Mouse (Mus musculus) kidney, postnatal 4 days (tissue): Measurements from ENCODE around the gene Eif4e2.

Experiments
- DNase-seq, 2 experiments: peaks; one replicate each; pipeline ENCODE4 v3.0.0; 2021; ENCODE audit warnings: mixed read lengths in 2 of 2

Gene Eif4e2

DNA sequence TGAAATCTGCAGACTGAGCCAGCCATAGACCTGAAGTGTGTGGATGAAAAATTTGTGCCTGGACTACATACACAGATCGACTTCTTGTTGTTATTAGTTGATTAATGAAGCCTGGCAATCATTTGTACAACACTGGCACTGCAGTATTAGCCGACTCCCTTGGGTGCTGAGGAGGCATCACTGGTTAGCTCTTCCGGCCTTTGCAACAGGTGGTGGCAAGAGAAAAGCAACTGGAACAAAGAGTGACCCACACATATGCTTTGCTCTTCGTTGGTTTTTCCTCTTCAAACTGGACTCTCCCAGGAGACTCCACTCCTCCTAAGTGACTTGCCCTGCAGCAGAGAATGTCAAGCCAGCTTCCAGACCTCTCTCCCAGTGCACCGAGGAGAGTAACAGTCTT lies 9.9 kb upstream of the Eif4e2 start:
- DNase-seq: no peak

DNA sequence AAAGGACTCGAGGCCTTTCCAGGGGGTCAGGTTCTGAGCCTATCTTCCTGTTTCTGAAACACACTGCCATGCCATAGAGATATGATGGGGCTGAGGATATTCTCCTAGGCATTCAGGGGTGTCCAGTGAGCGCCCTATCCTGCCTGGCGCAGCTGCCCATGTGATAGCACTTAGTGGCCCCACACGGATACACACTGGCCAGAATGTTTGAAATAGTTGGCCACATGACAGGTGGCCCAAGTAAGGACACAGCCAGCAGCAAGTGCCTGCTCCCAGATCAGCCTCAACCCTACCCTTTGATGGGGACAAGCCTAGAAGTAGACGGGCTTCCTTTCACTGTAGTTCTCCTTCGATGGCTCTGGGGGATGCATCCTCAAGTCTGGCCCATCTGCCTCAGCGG lies 9.2 kb upstream of the Eif4e2 start, which contains the start of gene Chrng:
Chrng (plus strand) TSS at position 193 of the 400 bp plus-strand sequence.
- DNase-seq: no peak

GRCm38 (mm10) chr1:87205038-87205437 lies 8.7 kb upstream of the Eif4e2 start:
- no peak for DNase-seq

GRCm38 (mm10) chr1:87205502-87205901 lies 8.2 kb upstream of the Eif4e2 start:
- no peak for DNase-seq

DNA sequence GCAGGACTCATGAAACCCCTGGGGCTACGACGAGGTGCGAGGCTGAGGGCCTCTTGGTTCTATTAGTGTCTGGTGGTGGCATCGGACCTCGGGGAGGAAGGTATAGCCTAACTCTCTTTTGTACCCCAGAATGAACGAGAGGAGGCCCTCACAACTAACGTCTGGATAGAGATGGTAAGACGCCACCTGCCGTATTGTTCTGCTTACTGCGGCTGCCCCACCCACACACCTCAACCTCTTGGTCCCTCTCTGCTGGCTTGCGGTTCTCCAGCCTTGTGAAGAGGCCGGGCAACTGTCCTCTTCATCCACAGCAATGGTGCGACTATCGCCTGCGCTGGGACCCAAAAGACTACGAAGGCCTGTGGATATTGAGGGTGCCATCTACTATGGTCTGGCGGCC lies 7.4 kb upstream of the Eif4e2 start:
- peak; percentile 47 to 62 for DNase-seq

DNA sequence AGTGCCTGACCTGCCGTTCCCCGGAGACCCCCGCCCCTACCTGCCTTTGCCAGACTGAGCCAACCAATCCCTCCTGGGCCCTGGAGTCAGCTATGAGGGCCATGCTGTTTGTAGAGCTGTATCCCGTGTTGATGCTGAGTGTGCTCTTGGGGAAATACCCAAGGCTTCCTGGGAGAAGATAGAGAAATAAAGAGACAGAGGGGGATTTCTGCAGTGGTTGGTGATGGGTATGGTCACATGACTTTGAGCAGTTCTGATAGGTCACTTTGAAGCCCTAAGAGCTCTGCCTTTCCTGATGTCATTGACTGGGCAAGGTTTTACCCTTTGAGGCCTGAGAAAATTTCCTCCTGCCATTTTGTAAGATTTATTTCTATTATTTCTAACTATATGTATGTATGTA lies 2.3 kb upstream of the Eif4e2 start:
- DNase-seq: no peak

GRCm38 (mm10) chr1:87214748-87215147 lies 1.0 kb downstream of the Eif4e2 start:
- no peak for DNase-seq

DNA sequence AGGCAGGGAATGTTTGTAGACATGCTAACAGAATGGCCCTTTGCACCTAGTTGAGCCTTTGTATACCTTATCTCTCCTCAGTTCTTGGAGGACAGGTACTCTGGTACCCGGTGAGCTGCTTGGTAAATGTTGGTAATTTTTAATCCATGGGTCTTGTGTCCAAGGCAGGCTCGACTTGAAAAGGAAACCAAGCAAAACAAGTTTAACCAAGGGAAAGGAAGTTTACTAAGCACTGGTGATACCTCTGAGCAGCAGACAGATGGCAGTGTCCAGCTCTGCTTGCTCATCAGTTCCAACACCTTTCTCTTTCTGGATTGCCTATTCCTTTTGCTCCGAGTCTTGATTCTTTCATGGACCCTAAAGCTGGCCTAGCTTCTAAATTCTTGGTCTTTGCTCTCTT lies 4.2 kb downstream of the Eif4e2 start:
- DNase-seq: no peak

DNA sequence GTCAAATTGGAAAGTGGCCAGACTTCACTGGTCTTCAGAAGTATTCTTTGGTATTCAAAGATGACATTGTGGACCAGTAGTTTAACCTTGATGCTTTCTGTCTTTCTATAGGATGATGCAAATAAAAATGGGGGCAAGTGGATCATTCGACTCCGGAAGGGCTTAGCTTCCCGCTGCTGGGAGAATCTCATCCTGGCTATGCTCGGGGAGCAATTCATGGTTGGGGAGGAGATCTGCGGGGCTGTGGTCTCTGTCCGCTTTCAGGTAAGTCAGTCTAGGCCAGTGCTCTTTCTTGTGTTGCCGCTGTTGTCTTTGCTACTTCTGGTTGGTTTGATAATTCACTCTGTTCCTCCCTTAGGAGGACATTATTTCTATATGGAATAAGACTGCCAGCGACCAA lies 12.0 kb downstream of the Eif4e2 start:
- no peak for DNase-seq

DNA sequence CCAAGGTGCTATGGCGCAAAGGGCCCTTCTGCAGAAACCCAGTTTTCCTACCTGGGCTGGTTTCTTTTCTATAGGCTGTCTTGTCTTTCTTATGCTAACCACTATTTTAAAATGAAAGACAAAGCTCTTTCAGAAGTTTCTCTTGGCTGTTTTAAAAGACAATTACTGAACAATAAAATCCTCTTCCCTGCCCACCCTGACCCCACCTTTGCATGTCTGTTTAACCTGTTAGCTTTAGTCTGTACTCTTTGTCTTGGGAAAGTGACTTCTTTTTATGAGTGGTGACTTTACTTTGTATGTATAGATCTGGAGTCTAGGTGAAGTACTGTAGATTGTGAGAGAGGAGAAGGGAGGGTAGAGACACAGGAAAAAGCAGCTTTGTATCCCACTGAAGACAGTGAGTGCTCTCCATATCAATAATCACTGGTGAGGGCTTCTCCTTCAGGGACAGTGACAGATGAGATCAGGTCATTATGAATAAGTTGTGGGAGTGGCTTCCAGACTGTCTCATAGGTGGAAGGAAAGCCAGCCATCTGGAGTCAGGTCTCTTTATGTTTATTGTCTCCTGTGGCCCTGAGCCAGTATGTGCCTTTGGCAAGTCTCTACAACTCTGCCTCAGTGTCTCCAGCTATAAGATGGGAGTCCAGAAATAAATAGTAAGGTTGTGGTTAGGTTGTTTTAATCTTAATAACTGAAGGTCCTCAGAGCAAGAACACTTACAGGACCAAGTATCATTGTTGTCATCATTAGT lies 12.9 kb downstream of the Eif4e2 start:
- DNase-seq: no peak

DNA sequence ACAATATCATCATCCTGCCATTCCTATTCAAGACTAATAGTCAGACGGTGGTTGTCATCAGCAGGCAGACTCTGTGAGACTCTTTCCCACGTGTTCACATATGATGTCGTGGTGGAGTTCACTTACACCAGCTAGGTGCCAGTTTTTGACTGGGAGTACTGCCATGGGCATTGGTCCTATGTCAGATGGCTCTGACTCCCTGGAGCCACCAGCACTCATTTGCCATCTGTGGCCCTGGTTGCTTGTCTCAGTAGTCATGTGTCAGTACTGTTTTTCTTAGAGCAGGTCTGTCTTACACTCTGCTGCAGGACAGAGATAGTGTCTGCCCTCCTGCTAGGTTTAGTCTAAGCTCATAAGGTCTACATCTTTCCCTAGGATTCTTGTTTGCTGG lies 13.4 kb downstream of the Eif4e2 start:
- DNase-seq: no peak

DNA sequence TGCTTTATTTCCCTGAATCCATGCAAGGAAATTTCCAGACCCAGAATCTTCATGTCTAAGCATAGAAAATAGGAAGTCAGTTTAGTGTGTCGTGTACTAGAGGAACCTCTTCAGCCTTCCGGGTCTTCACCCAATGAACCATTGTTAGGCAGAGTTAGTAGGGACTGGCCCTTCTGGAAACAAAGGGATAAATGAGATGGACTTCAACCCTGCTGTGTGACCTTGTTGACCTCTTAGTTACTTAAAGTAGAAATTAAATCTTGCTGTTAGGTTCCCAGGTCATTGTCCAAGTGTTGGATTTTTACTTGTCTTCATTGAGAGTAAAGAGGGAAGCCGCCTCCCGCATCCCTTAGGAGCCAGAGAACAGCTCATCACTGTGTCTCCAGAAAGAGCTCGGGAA lies 16.9 kb downstream of the Eif4e2 start:
- DNase-seq: no peak

DNA sequence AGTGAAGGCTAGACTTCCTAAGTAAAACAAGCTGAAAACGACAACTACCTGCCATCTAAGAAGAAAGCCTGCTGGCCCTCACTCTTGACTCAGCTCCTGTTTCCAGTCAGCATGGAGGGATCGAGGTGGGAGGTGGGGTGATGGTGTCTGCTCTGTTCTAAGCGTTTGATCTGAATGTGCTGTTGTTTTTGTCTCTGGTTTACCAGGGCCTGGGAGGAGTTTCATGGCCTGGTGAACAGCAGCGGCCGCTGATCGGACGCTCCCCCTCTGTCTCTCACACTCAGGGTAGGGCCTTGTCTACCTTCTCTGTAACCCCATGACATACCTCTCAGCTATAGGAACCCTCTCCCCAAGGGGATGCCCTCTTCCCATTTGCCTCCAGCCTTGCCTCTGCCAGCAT lies 18.5 kb downstream of the Eif4e2 start:
- peak; percentile 20 to 28 for DNase-seq

GRCm38 (mm10) chr1:87239056-87239455 lies 25.3 kb downstream of the Eif4e2 start:
- peak in 1 of 2 experiments; percentile 22 for DNase-seq

DNA sequence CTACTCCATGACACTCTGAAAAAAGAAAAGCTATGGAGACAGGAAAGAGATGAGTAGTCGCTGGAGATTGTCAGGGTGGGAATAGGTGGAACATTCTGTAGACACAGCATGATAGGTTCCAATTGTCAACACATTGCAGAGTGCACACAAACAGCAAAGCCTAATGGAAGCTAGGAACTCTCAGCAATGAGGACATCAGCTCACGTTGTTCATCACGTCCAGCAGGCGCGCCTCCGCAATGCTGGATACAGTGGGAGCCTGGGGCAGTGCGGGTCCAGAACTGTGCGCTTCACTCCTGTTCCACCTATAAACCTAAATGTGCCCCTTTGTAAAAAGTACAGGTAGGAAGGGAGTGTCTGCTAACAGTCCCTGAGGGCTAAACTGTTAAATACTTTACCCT lies 29.3 kb downstream of the Eif4e2 start:
- DNase-seq: no peak

DNA sequence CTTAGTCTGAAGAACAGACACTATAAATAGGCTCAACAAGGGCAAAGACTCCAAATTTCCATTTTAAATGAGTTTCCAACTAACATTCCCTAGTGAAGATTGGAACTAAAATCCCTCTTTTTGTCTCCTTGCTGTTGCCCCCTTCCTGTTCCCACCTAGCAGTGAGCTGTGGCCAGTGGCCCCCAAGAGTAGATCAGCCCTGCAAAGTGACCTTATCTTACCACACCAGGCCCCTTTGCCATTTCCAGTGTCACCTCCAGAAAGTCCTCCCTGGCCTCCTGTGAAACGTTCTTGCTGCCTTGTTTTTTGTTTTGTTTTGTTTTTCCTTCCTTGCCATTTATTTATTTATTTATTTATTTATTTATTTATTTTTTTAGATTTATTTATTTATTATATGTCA lies 31.7 kb downstream of the Eif4e2 start:
- no peak for DNase-seq

- peak; percentile 88 to 90 for DNase-seq
Observed at GRCm38 (mm10) chr1:87245929-87246815, 32.5 kb downstream of the Eif4e2 start.

GRCm38 (mm10) chr1:87252040-87252609 lies 38.4 kb downstream of the Eif4e2 start:
- no peak for DNase-seq

- DNase-seq: no peak
Observed at GRCm38 (mm10) chr1:87255173-87255572, 41.5 kb downstream of the Eif4e2 start.

DNA sequence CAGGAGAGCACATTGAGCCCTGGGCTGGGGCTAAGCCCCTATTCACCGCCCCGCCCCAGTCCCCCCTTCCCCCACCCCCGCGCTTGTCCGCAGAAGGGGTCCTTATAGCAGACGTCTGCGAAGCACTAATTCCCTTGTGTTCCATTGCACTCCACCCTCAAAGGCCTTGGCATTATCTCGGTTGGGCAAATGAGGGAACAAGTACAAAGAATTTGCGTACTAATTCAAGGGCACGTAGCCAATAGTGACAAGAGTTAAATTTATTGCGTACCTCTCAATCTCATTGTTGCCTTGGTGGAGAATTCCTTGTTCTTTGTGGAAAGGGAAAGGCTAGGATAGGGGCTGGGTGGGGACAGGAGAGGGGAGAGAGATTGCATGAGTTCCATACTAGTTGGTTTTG lies 44.0 kb downstream of the Eif4e2 start:
- DNase-seq: no peak

DNA sequence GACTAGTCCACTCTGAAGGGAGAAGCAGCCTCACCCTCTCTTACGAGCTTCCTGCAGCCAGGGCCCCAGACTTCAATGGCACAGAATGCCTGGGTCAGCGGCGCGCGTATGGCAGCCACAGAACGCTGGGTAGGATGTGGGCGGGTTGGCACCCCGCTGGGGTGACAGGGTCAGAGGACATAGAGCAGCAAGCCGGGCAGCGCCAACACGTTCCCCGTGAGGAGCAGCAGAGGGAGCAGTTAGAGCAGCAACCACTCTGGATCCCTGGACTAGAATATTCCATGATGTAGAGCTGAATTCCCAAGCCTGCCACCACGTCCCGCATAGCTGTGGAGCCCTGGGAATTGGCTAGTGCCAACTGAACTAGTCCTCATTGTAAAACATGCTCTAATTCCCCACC lies 44.8 kb downstream of the Eif4e2 start:
- peak; percentile 43 to 66 for DNase-seq

DNA sequence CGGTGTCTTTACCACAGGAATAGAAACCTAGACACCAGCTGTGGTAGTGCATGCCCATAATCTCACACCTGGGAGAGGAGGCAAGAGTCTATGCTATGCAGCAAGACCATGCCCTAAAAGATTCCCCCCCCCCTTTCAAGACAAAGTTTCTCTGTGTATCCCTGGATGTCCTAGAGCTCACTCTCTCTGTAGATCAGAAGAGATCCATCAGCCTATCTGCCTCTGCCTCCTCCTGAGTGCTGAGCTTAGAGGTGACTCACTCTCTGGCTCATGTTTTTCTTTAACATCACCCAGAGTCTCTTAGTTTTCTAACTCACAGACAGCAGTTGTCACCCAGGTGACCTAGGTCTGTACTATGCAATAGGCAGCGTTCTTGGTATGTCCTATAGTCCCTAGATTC lies 45.6 kb downstream of the Eif4e2 start:
- no peak for DNase-seq

- no peak for DNase-seq
Observed at GRCm38 (mm10) chr1:87263257-87263656, 49.5 kb downstream of the Eif4e2 start.

DNA sequence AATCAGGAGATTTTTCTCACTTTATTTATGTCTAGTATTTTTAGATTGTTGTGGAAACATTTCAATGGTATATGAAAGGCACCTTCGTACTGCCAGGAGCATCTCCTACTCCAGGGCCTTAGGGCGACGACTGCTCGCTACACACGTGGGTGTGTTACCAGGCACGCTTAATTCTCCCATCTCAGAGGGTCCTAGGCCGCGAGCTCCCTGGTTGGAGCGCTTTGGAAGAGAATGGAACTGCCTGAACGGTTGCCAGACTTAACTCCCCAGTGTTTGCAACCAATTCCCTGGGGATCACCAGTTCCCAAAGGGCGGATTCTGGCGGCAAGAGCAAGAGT lies 50.1 kb downstream of the Eif4e2 start:
- DNase-seq: no peak
